Mouse (Mus musculus) embryonic facial prominence, embryonic 10.5 days (tissue): ENCODE data around the gene Rnf149. TPM values are rescaled to one million over a fixed set of nuclear protein-coding genes. Genes with fewer than 3 reads are reported as not detected.
"Not testable (repeated sequence)": the region's sequence is repeated elsewhere in the genome, so short reads cannot be mapped to it uniquely, and the experiment has no call there.

Source experiments
- DNase-seq: peaks from one replicate; pipeline ENCODE4 v3.0.0-alpha.2; 2017; ENCODE audit warnings: low spot score
- H3K27ac ChIP-seq: fragments of 300-500 bp; sonication (generic); replicated peaks from 2 replicates; pipeline ENCODE4 v1.5.1; 2016; ENCODE audit warnings: mild to moderate bottlenecking
- H3K27me3 ChIP-seq: fragments of 300-500 bp; sonication (generic); replicated peaks from 2 replicates; pipeline ENCODE4 v1.6.1; 2016; ENCODE audit warnings: low read depth, mild to moderate bottlenecking; ENCODE audit not compliant: poor library complexity, severe bottlenecking
- H3K36me3 ChIP-seq: fragments of 300-500 bp; sonication (generic); replicated peaks from 2 replicates; pipeline ENCODE4 v1.6.1; 2016; ENCODE audit warnings: mild to moderate bottlenecking, moderate library complexity
- H3K4me1 ChIP-seq: fragments of 300-500 bp; sonication (generic); 2 replicates; pipeline ENCODE4 v1.6.1; 2016
- H3K4me3 ChIP-seq: fragments of 300-500 bp; sonication (generic); 2 replicates; pipeline ENCODE4 v1.5.1; 2016; ENCODE audit warnings: mild to moderate bottlenecking, moderate library complexity
- H3K9me3 ChIP-seq: fragments of 300-500 bp; sonication (generic); 2 replicates; pipeline ENCODE4 v1.6.1; 2016; ENCODE audit warnings: mild to moderate bottlenecking
- whole genome bisulfite sequencing: fragments of 180-500 bp; shearing (Covaris S2); methylation state at CpG from one replicate; pipeline ENCODE4 v1.1.7; 2016; 5-methylcytosine and 5-hydroxymethylcytosine counted together
- polyA plus RNA-seq: library from polyadenylated mRNA; unstranded; fragments of >200 nt; fragmentation: Nextera tagmentation; extraction: Ambion mirVana; gene quantifications from 2 replicates; pipeline ENCODE4 v1.2.1, GENCODE M21; 2016

Gene Rnf149
- polyA plus RNA-seq, 1 experiment from 2014 or later, result 23.4 TPM

- Histone ChIP-seq H3K27me3 (no peaks in the 10 kb centered on the region), H3K9me3 (no peaks in the 10 kb centered on the region), H3K4me1 (no peaks in the 10 kb centered on the region), H3K4me3 (no peak overlapping the region), H3K36me3 (no peaks in the 10 kb centered on the region), H3K27ac (no peak overlapping the region)
- 89% methylated on average over 10 of the region's 10 CpGs for WGBS
- DNase-seq, result no peak
These were observed 16.6 kb upstream of the Rnf149 start for GRCm38 (mm10) chr1:39593836-39594235.

GRCm38 (mm10) chr1:39592090-39592489 lies 14.9 kb upstream of the Rnf149 start:
- no peak for DNase-seq
- H3K27me3 ChIP-seq, result no peaks in the 10 kb centered on the region
- H3K9me3 ChIP-seq, result no peaks in the 10 kb centered on the region
- WGBS, result 81% methylated on average over 4 of the region's 4 CpGs
- H3K36me3 ChIP-seq, result no peaks in the 10 kb centered on the region
- no peak overlapping the region for H3K4me3 ChIP-seq
- H3K4me1 ChIP-seq, result no peaks in the 10 kb centered on the region
- H3K27ac ChIP-seq, result no peak overlapping the region

- H3K4me1 ChIP-seq, H3K36me3 ChIP-seq, H3K9me3 ChIP-seq, H3K4me3 ChIP-seq, H3K27ac ChIP-seq, H3K27me3 ChIP-seq, DNase-seq: not testable (repeated sequence)
- WGBS, result 75% methylated on average over 1 of the region's 1 CpGs
These were observed 14.4 kb upstream of the Rnf149 start for GRCm38 (mm10) chr1:39591557-39591956.

GRCm38 (mm10) chr1:39590193-39590592 lies 13.0 kb upstream of the Rnf149 start:
- no peak overlapping the region for H3K4me3 ChIP-seq
- WGBS, result 86% methylated on average over 5 of the region's 5 CpGs
- no peak overlapping the region for H3K27ac ChIP-seq
- no peaks in the 10 kb centered on the region for H3K9me3 ChIP-seq
- no peak for DNase-seq
- H3K36me3 ChIP-seq, result no peaks in the 10 kb centered on the region
- H3K4me1 ChIP-seq, result no peaks in the 10 kb centered on the region
- no peaks in the 10 kb centered on the region for H3K27me3 ChIP-seq

GRCm38 (mm10) chr1:39585416-39585815 lies 8.2 kb upstream of the Rnf149 start:
- no peak overlapping the region for H3K4me3 ChIP-seq
- no peak overlapping the region for H3K27ac ChIP-seq
- no peak for DNase-seq
- 87% methylated on average over 9 of the region's 9 CpGs for WGBS
- H3K27me3 ChIP-seq, result no peaks in the 10 kb centered on the region
- no peaks in the 10 kb centered on the region for H3K36me3 ChIP-seq
- no peaks in the 10 kb centered on the region for H3K9me3 ChIP-seq
- H3K4me1 ChIP-seq, result 0 out of 2 replicates have a peak, but pooled peaks cover 5% of the 10 kb centered on the region

GRCm38 (mm10) chr1:39583173-39583572 lies 6.0 kb upstream of the Rnf149 start:
- no peak overlapping the region for H3K4me3 ChIP-seq
- WGBS, result 91% methylated on average over 9 of the region's 9 CpGs

GRCm38 (mm10) chr1:39581215-39581614 lies 4.0 kb upstream of the Rnf149 start:
- H3K36me3 ChIP-seq, result no peaks in the 10 kb centered on the region
- WGBS, result 87% methylated on average over 2 of the region's 3 CpGs

More at GRCm38 (mm10) chr1:39583173-39583572, 6.0 kb upstream of the Rnf149 start:
- H3K27me3 ChIP-seq, result no peaks in the 10 kb centered on the region
- DNase-seq, result no peak
- no peaks in the 10 kb centered on the region for H3K36me3 ChIP-seq
- no peak overlapping the region for H3K27ac ChIP-seq
- peaks cover 18% of the 10 kb centered on the region for H3K4me1 ChIP-seq
- no peaks in the 10 kb centered on the region for H3K9me3 ChIP-seq

GRCm38 (mm10) chr1:39579139-39579538 lies 1.9 kb upstream of the Rnf149 start:
- Histone ChIP-seq H3K4me3 (no peak overlapping the region), H3K36me3 (no peaks in the 10 kb centered on the region), H3K27me3 (no peaks in the 10 kb centered on the region), H3K4me1 (peaks cover 48% of the 10 kb centered on the region), H3K27ac (no peak overlapping the region), H3K9me3 (no peaks in the 10 kb centered on the region)
- 82% methylated on average over 6 of the region's 6 CpGs for WGBS
- DNase-seq, result no peak

More at GRCm38 (mm10) chr1:39581215-39581614, 4.0 kb upstream of the Rnf149 start:
- Histone ChIP-seq H3K4me3 (no peak overlapping the region), H3K9me3 (no peaks in the 10 kb centered on the region), H3K27ac (no peak overlapping the region), H3K27me3 (no peaks in the 10 kb centered on the region), H3K4me1 (peaks cover 28% of the 10 kb centered on the region)
- no peak for DNase-seq

GRCm38 (mm10) chr1:39578446-39578845 lies 1.2 kb upstream of the Rnf149 start:
- Histone ChIP-seq H3K4me3 (no peak overlapping the region), H3K4me1 (peaks cover 49% of the 10 kb centered on the region), H3K36me3 (no peaks in the 10 kb centered on the region), H3K9me3 (no peaks in the 10 kb centered on the region), H3K27ac (peak overlapping the region; percentile 44; the same call in 1 of the 2 replicates), H3K27me3 (no peaks in the 10 kb centered on the region)
- DNase-seq, result no peak
- WGBS, result 84% methylated on average over 5 of the region's 5 CpGs

- peak overlapping the region; percentile 97 for H3K27ac ChIP-seq
- no peaks in the 10 kb centered on the region for H3K27me3 ChIP-seq
- H3K4me1 ChIP-seq, result peaks cover 54% of the 10 kb centered on the region
- WGBS, result under 1% methylated on average over 88 of the region's 88 CpGs
- H3K36me3 ChIP-seq, result peaks cover 5% of the 10 kb centered on the region
- peak overlapping the region; percentile 85 for H3K4me3 ChIP-seq
- peak; percentile 79 for DNase-seq
- H3K9me3 ChIP-seq, result no peaks in the 10 kb centered on the region
These were observed 568 bp downstream of the Rnf149 start for GRCm38 (mm10) chr1:39576431-39577243.

GRCm38 (mm10) chr1:39575778-39576375 lies 1.3 kb downstream of the Rnf149 start:
- peaks cover 54% of the 10 kb centered on the region for H3K4me1 ChIP-seq
- peaks cover 5% of the 10 kb centered on the region for H3K36me3 ChIP-seq
- WGBS, result 26% methylated on average over 8 of the region's 8 CpGs
- H3K27me3 ChIP-seq, result no peaks in the 10 kb centered on the region
- peak overlapping the region; percentile 85 for H3K4me3 ChIP-seq
- H3K27ac ChIP-seq, result peak overlapping the region; percentile 97
- H3K9me3 ChIP-seq, result no peaks in the 10 kb centered on the region
- DNase-seq, result no peak

GRCm38 (mm10) chr1:39573890-39574289 lies 3.3 kb downstream of the Rnf149 start:
- Histone ChIP-seq H3K9me3 (no peaks in the 10 kb centered on the region), H3K4me3 (no peak overlapping the region)
- 90% methylated on average over 7 of the region's 7 CpGs for WGBS

GRCm38 (mm10) chr1:39571653-39572052 lies 5.6 kb downstream of the Rnf149 start:
- H3K27ac ChIP-seq, result no peak overlapping the region
- WGBS, result 66% methylated on average over 6 of the region's 6 CpGs

More at GRCm38 (mm10) chr1:39573890-39574289, 3.3 kb downstream of the Rnf149 start:
- Histone ChIP-seq H3K27me3 (no peaks in the 10 kb centered on the region), H3K4me1 (peaks cover 47% of the 10 kb centered on the region), H3K36me3 (peaks cover 20% of the 10 kb centered on the region), H3K27ac (no peak overlapping the region)
- DNase-seq, result no peak

More at GRCm38 (mm10) chr1:39571653-39572052, 5.6 kb downstream of the Rnf149 start:
- H3K9me3 ChIP-seq, result no peaks in the 10 kb centered on the region
- no peak overlapping the region for H3K4me3 ChIP-seq
- H3K4me1 ChIP-seq, result peaks cover 30% of the 10 kb centered on the region
- H3K27me3 ChIP-seq, result no peaks in the 10 kb centered on the region
- no peak for DNase-seq
- peaks cover 20% of the 10 kb centered on the region for H3K36me3 ChIP-seq
